Mouse (Mus musculus) heart, embryonic 11.5 days (tissue): Measurements from ENCODE around the gene Eif4g2. TPM values are rescaled to one million over a fixed set of nuclear protein-coding genes. Genes with fewer than 3 reads are reported as not detected.

ENCODE experiments used
- ATAC-seq: fragments of 200-750 bp; cut with Nextera tagmentation; replicated peaks from 2 replicates; pipeline ENCODE4 v1.8.0; 2017; ENCODE audit warnings: moderate library complexity; ENCODE audit not compliant: insufficient number of reproducible peaks, low FRiP score, low TSS enrichment
- H3K27ac ChIP-seq: fragments of 300-500 bp; sonication (generic); 2 replicates; pipeline ENCODE4 v1.5.1; 2014; ENCODE audit warnings: mild to moderate bottlenecking, low read depth, low read length
- H3K27me3 ChIP-seq: fragments of 300-500 bp; sonication (generic); 2 replicates; pipeline ENCODE4 v1.6.1; 2014; ENCODE audit warnings: mild to moderate bottlenecking, low read length, mixed read lengths; ENCODE audit not compliant: control insufficient read depth, insufficient read depth
- H3K36me3 ChIP-seq: fragments of 300-500 bp; sonication (generic); 2 replicates; pipeline ENCODE4 v1.6.1; 2014; ENCODE audit warnings: mild to moderate bottlenecking, low read length, moderate library complexity, mixed read lengths; ENCODE audit not compliant: control insufficient read depth, insufficient read depth
- H3K4me1 ChIP-seq: fragments of 300-500 bp; sonication (generic); 2 replicates; pipeline ENCODE4 v1.6.1; 2014; ENCODE audit warnings: low read length; ENCODE audit not compliant: control insufficient read depth, insufficient read depth
- H3K4me2 ChIP-seq: fragments of 300-500 bp; sonication (generic); 2 replicates; pipeline ENCODE4 v1.6.1; 2014; ENCODE audit warnings: mild to moderate bottlenecking, moderate library complexity
- H3K4me3 ChIP-seq: fragments of 300-500 bp; sonication (generic); 2 replicates; pipeline ENCODE4 v1.5.1; 2014; ENCODE audit warnings: low read depth, low read length
- H3K9ac ChIP-seq: fragments of 300-500 bp; sonication (generic); 2 replicates; pipeline ENCODE4 v1.6.1; 2014; ENCODE audit warnings: mild to moderate bottlenecking, low read depth, low read length, moderate library complexity
- H3K9me3 ChIP-seq: fragments of 300-500 bp; sonication (generic); replicated peaks from 2 replicates; pipeline ENCODE4 v1.6.1; 2016; ENCODE audit warnings: low read length; ENCODE audit not compliant: control insufficient read depth
- WGBS: fragments of 180-500 bp; shearing (Covaris S2); extraction: QIAGEN DNeasy Blood & Tissue Kit; methylation state at CpG from one replicate; pipeline ENCODE4 v1.1.7; 2014; ENCODE audit not compliant: insufficient replicate concordance; 5-methylcytosine and 5-hydroxymethylcytosine counted together
- polyA plus RNA-seq: library from polyadenylated mRNA; unstranded; fragments of >200 nt; fragmentation: Nextera tagmentation; extraction: Ambion mirVana; gene quantifications from 2 replicates; pipeline ENCODE4 v1.2.1, GENCODE M21; 2014

Gene Eif4g2
- polyA plus RNA-seq, 1 experiment from 2014 or later: 884 TPM

DNA sequence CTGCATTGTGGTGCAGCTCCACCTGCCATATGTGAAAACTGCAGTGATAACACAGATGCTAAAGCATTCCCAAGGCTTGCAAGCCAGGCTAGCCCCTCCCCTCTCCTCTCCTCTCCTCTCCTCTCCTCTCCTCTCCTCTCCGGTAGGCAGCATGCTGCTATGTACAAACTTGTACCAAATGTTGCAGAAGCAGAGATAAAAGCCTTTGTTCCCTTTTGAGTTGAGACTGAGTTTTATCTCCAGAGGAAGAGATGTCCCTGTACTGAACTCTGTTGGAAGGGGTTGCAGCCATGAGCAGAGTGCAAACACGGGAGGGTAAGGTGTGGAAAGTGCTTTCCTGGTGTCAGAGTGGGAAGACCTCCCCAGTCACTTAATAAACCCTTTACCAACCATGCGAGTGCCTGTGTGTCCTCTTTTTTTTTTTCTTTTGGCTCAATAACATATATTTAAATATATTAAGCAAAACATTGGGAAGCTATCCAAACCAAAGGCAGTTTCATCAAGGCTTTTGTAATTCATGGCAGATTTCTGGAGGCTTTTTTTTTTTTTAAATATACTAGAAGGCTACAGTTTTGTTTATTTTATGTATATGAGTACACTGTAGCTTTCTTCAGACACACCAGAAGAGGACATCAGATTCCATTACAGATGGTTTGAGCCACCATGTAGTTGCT is 26.7 kb downstream of the Eif4g2 start:
- no peaks in the 10 kb centered on the region for H3K9me3 ChIP-seq
- H3K27ac ChIP-seq: peak overlapping the region; percentile 79
- peaks cover 19% of the 10 kb centered on the region for H3K4me1 ChIP-seq
- peaks cover 21% of the 10 kb centered on the region; the same call in 1 of the 2 replicates for H3K36me3 ChIP-seq
- no peak overlapping the region for H3K4me2 ChIP-seq
- 54% methylated on average over 3 of the region's 3 CpGs for WGBS
- H3K9ac ChIP-seq: no peak overlapping the region
- ATAC-seq: no peak
- H3K4me3 ChIP-seq: no peak overlapping the region
- H3K27me3 ChIP-seq: no peaks in the 10 kb centered on the region

DNA sequence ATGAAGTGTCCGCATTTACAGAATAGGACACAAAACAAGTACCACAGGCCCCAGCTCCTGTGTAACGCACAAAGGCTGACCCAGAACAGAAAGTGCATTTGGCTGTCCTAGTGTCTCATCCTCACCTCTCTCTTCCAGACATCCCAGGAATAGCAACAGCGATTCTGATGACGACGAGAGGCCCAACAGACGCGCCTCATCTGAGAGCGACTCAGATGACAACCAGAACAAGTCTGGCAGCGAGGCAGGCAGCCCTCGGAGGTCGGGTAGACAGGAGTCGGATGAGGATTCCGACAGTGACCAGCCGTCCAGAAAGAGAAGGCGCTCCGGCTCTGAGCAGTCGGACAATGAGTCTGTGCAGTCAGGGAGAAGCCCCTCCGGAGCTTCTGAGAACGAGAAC is 27.6 kb downstream of the Eif4g2 start:
- no peak overlapping the region for H3K9ac ChIP-seq
- peak overlapping the region; percentile 7 for H3K4me2 ChIP-seq
- no peak overlapping the region for H3K4me3 ChIP-seq
- ATAC-seq: peak; percentile 61; the same call in 1 of the 2 replicates
- H3K4me1 ChIP-seq: peaks cover 19% of the 10 kb centered on the region
- peaks cover 25% of the 10 kb centered on the region for H3K36me3 ChIP-seq
- H3K9me3 ChIP-seq: no peaks in the 10 kb centered on the region
- no peaks in the 10 kb centered on the region for H3K27me3 ChIP-seq
- peak overlapping the region; percentile 79 for H3K27ac ChIP-seq
- WGBS: 48% methylated on average over 19 of the region's 19 CpGs

- Histone ChIP-seq H3K4me3 (no peak overlapping the region), H3K9ac (no peak overlapping the region), H3K9me3 (no peaks in the 10 kb centered on the region), H3K27ac (no peak overlapping the region), H3K36me3 (peaks cover 34% of the 10 kb centered on the region), H3K27me3 (no peaks in the 10 kb centered on the region), H3K4me1 (peaks cover 10% of the 10 kb centered on the region), H3K4me2 (no peak overlapping the region)
- no peak for ATAC-seq
- 63% methylated on average over 6 of the region's 6 CpGs for WGBS
Observed at GRCm38 (mm10) chr7:111049652-111050421, 33.0 kb downstream of the Eif4g2 start.

- WGBS: 87% methylated on average over 5 of the region's 5 CpGs
- Histone ChIP-seq H3K27me3 (no peaks in the 10 kb centered on the region), H3K4me1 (peaks cover 3% of the 10 kb centered on the region), H3K36me3 (peaks cover 38% of the 10 kb centered on the region), H3K4me2 (no peak overlapping the region), H3K27ac (no peak overlapping the region), H3K9ac (no peak overlapping the region), H3K9me3 (no peaks in the 10 kb centered on the region), H3K4me3 (no peak overlapping the region)
- no peak for ATAC-seq
Observed at GRCm38 (mm10) chr7:111048920-111049319, 33.9 kb downstream of the Eif4g2 start.

- H3K4me1 ChIP-seq: peaks cover 7% of the 10 kb centered on the region
- no peak for ATAC-seq
- peak overlapping the region; percentile 82 for H3K4me2 ChIP-seq
- peak overlapping the region; percentile 92 for H3K4me3 ChIP-seq
- no peaks in the 10 kb centered on the region for H3K27me3 ChIP-seq
- no peaks in the 10 kb centered on the region for H3K9me3 ChIP-seq
- peaks cover 7% of the 10 kb centered on the region for H3K36me3 ChIP-seq
- peak overlapping the region; percentile 82 for H3K9ac ChIP-seq
- 0% methylated on average over 29 of the region's 29 CpGs for WGBS
- peak overlapping the region; percentile 96 for H3K27ac ChIP-seq
Observed at GRCm38 (mm10) chr7:111029046-111029553, 53.7 kb downstream of the Eif4g2 start.

GRCm38 (mm10) chr7:111028281-111029045 is 54.4 kb downstream of the Eif4g2 start, which contains the start of gene Ctr9:
TSS of gene Ctr9 (plus strand) at chr7:111028951.
- peak within 1 kb of the TSS; percentile 82 for H3K9ac ChIP-seq
- H3K4me1 ChIP-seq: peaks cover 8% of the 10 kb centered on the region
- peak within 1 kb of the TSS; percentile 82 for H3K4me2 ChIP-seq
- H3K4me3 ChIP-seq: peak within 1 kb of the TSS; percentile 92
- peak within 1 kb of the TSS; percentile 96 for H3K27ac ChIP-seq
- peaks cover 5% of the 10 kb centered on the region for H3K36me3 ChIP-seq
- H3K9me3 ChIP-seq: no peaks in the 10 kb centered on the region
- ATAC-seq: peak; percentile 96
- WGBS: 5% methylated on average over 45 of the region's 45 CpGs
- no peaks in the 10 kb centered on the region for H3K27me3 ChIP-seq

DNA sequence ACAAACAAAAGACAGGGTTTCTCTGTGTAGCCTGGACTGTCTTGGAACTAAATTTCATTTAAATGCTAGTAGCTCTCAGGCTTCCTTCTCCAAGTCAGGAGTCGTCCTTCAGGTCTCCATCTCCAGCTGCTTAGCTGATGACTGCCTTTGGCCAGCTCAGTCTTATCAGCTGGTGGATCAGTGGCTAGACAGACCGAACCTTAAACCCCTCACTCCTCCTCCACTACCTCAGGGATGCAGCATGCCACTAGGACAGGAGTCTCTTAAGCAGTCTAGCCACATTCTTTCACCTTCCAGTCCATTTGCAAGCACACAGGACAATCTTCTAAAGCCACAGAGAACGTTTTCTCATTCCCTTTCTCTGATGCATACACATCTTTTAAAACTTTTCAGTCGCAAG is 57.9 kb downstream of the Eif4g2 start:
- 51% methylated on average over 4 of the region's 4 CpGs for WGBS
- no peak overlapping the region for H3K9ac ChIP-seq

GRCm38 (mm10) chr7:111024068-111024594 is 58.7 kb downstream of the Eif4g2 start:
- no peak for ATAC-seq
- 0 out of 2 replicates have a peak overlapping the region, but pooled peaks have one; percentile 8 for H3K4me2 ChIP-seq
- H3K36me3 ChIP-seq: no peaks in the 10 kb centered on the region
- no peaks in the 10 kb centered on the region for H3K9me3 ChIP-seq
- 32% methylated on average over 8 of the region's 8 CpGs for WGBS
- peak overlapping the region; percentile 34; the same call in 1 of the 2 replicates for H3K9ac ChIP-seq
- peaks cover 5% of the 10 kb centered on the region for H3K4me1 ChIP-seq
- H3K27me3 ChIP-seq: no peaks in the 10 kb centered on the region
- 0 out of 2 replicates have a peak overlapping the region, but pooled peaks have one; percentile 35 for H3K27ac ChIP-seq
- no peak overlapping the region for H3K4me3 ChIP-seq

More for the DNA sequence above, 57.9 kb downstream of the Eif4g2 start:
- Histone ChIP-seq H3K4me1 (peaks cover 6% of the 10 kb centered on the region), H3K4me3 (no peak overlapping the region), H3K9me3 (no peaks in the 10 kb centered on the region), H3K27ac (no peak overlapping the region), H3K36me3 (no peaks in the 10 kb centered on the region), H3K4me2 (no peak overlapping the region), H3K27me3 (no peaks in the 10 kb centered on the region)
- no peak for ATAC-seq
